Mouse (Mus musculus): Measurements from ENCODE around the gene Hoxd11. TPM values are rescaled to one million over a fixed set of nuclear protein-coding genes. Genes with fewer than 3 reads are reported as not detected.

Gene Hoxd11
- polyA plus RNA-seq, 1 experiment from 2014 or later, result 56.2 TPM

- Histone ChIP-seq H3K4me1 (ENCODE audit: control insufficient read depth, insufficient read depth, low read length) (peaks cover 13% of the 10 kb centered on the region), H3K4me3 (ENCODE audit: low read length) (peak overlapping the region; percentile 34), H3K27me3 (ENCODE audit: control insufficient read depth, insufficient read depth, low read length) (peaks cover 80% of the 10 kb centered on the region), H3K27ac (ENCODE audit: low read depth, low read length) (no peak overlapping the region), H3K4me2 (replicated peaks; ENCODE audit: low read depth, low read length) (peak overlapping the region; percentile 57), H3K9me3 (ENCODE audit: control insufficient read depth, low read length) (no peaks in the 10 kb centered on the region), H3K36me3 (ENCODE audit: control insufficient read depth, insufficient read depth, low read length) (no peaks in the 10 kb centered on the region), H3K9ac (ENCODE audit: low read depth, low read length) (no peak overlapping the region)
- peak; percentile 60; the same call in 1 of the 2 replicates for ATAC-seq (ENCODE audit: low FRiP score, low TSS enrichment)
- WGBS, result under 1% methylated on average over 37 of the region's 47 CpGs
Measured at GRCm38 (mm10) chr2:74655420-74655781, 24.0 kb upstream of the Hoxd11 start.

- Histone ChIP-seq H3K27ac (ENCODE audit: low read depth, low read length) (no peak overlapping the region), H3K4me3 (ENCODE audit: low read length) (peak overlapping the region; percentile 34), H3K27me3 (ENCODE audit: control insufficient read depth, insufficient read depth, low read length) (peaks cover 81% of the 10 kb centered on the region), H3K36me3 (ENCODE audit: control insufficient read depth, insufficient read depth, low read length) (no peaks in the 10 kb centered on the region), H3K9me3 (ENCODE audit: control insufficient read depth, low read length) (no peaks in the 10 kb centered on the region), H3K4me2 (replicated peaks; ENCODE audit: low read depth, low read length) (peak overlapping the region; percentile 57), H3K9ac (ENCODE audit: low read depth, low read length) (0 out of 2 replicates have a peak overlapping the region, but pooled peaks have one; percentile 7), H3K4me1 (ENCODE audit: control insufficient read depth, insufficient read depth, low read length) (peaks cover 13% of the 10 kb centered on the region)
- peak; percentile 56; the same call in 1 of the 2 replicates for ATAC-seq (ENCODE audit: low FRiP score, low TSS enrichment)
- WGBS, result under 1% methylated on average over 57 of the region's 69 CpGs
Measured at GRCm38 (mm10) chr2:74655821-74656631, 23.3 kb upstream of the Hoxd11 start.

- 2% methylated on average over 4 of the region's 4 CpGs for WGBS
- Histone ChIP-seq H3K4me3 (ENCODE audit: low read length) (no peak overlapping the region), H3K4me1 (ENCODE audit: control insufficient read depth, insufficient read depth, low read length) (peaks cover 13% of the 10 kb centered on the region), H3K27me3 (ENCODE audit: control insufficient read depth, insufficient read depth, low read length) (peaks cover 82% of the 10 kb centered on the region), H3K27ac (ENCODE audit: low read depth, low read length) (no peak overlapping the region), H3K4me2 (replicated peaks; ENCODE audit: low read depth, low read length) (no peak overlapping the region), H3K9me3 (ENCODE audit: control insufficient read depth, low read length) (no peaks in the 10 kb centered on the region), H3K9ac (ENCODE audit: low read depth, low read length) (no peak overlapping the region), H3K36me3 (ENCODE audit: control insufficient read depth, insufficient read depth, low read length) (no peaks in the 10 kb centered on the region)
- no peak for ATAC-seq (ENCODE audit: low FRiP score, low TSS enrichment)
Measured at GRCm38 (mm10) chr2:74656632-74657021, 22.7 kb upstream of the Hoxd11 start.

GRCm38 (mm10) chr2:74657251-74658023 is 21.9 kb upstream of the Hoxd11 start:
- peaks cover 82% of the 10 kb centered on the region for H3K27me3 ChIP-seq (ENCODE audit: control insufficient read depth, insufficient read depth, low read length)
- WGBS, result 2% methylated on average over 62 of the region's 62 CpGs
- no peaks in the 10 kb centered on the region for H3K36me3 ChIP-seq (ENCODE audit: control insufficient read depth, insufficient read depth, low read length)
- H3K4me3 ChIP-seq (ENCODE audit: low read length), result peak overlapping the region; percentile 17; the same call in 1 of the 2 replicates
- no peak overlapping the region for H3K27ac ChIP-seq (ENCODE audit: low read depth, low read length)
- 0 out of 2 replicates have a peak overlapping the region, but pooled peaks have one; percentile 1 for H3K4me2 ChIP-seq (replicated peaks; ENCODE audit: low read depth, low read length)
- H3K9me3 ChIP-seq (ENCODE audit: control insufficient read depth, low read length), result no peaks in the 10 kb centered on the region
- no peak overlapping the region for H3K9ac ChIP-seq (ENCODE audit: low read depth, low read length)
- peaks cover 13% of the 10 kb centered on the region for H3K4me1 ChIP-seq (ENCODE audit: control insufficient read depth, insufficient read depth, low read length)
- ATAC-seq (ENCODE audit: low FRiP score, low TSS enrichment), result no peak

- H3K4me3 ChIP-seq (ENCODE audit: low read length), result peak overlapping the region; percentile 17; the same call in 1 of the 2 replicates
- H3K27ac ChIP-seq (ENCODE audit: low read depth, low read length), result no peak overlapping the region
- H3K9ac ChIP-seq (ENCODE audit: low read depth, low read length), result no peak overlapping the region
- no peaks in the 10 kb centered on the region for H3K9me3 ChIP-seq (ENCODE audit: control insufficient read depth, low read length)
- H3K36me3 ChIP-seq (ENCODE audit: control insufficient read depth, insufficient read depth, low read length), result no peaks in the 10 kb centered on the region
- H3K27me3 ChIP-seq (ENCODE audit: control insufficient read depth, insufficient read depth, low read length), result peaks cover 86% of the 10 kb centered on the region
- peaks cover 13% of the 10 kb centered on the region for H3K4me1 ChIP-seq (ENCODE audit: control insufficient read depth, insufficient read depth, low read length)
- no peak overlapping the region for H3K4me2 ChIP-seq (replicated peaks; ENCODE audit: low read depth, low read length)
- no peak for ATAC-seq (ENCODE audit: low FRiP score, low TSS enrichment)
- WGBS, result 1% methylated on average over 15 of the region's 15 CpGs
Measured at GRCm38 (mm10) chr2:74658024-74658666, 21.2 kb upstream of the Hoxd11 start.

GRCm38 (mm10) chr2:74658667-74659371 is 20.5 kb upstream of the Hoxd11 start:
- Histone ChIP-seq H3K4me1 (ENCODE audit: control insufficient read depth, insufficient read depth, low read length) (peaks cover 15% of the 10 kb centered on the region), H3K36me3 (ENCODE audit: control insufficient read depth, insufficient read depth, low read length) (no peaks in the 10 kb centered on the region), H3K27ac (ENCODE audit: low read depth, low read length) (no peak overlapping the region), H3K9me3 (ENCODE audit: control insufficient read depth, low read length) (no peaks in the 10 kb centered on the region), H3K9ac (ENCODE audit: low read depth, low read length) (no peak overlapping the region), H3K4me3 (ENCODE audit: low read length) (no peak overlapping the region), H3K27me3 (ENCODE audit: control insufficient read depth, insufficient read depth, low read length) (peaks cover 90% of the 10 kb centered on the region), H3K4me2 (replicated peaks; ENCODE audit: low read depth, low read length) (no peak overlapping the region)
- ATAC-seq (ENCODE audit: low FRiP score, low TSS enrichment), result no peak
- WGBS, result under 1% methylated on average over 47 of the region's 47 CpGs

- Histone ChIP-seq H3K9me3 (ENCODE audit: control insufficient read depth, low read length) (no peaks in the 10 kb centered on the region), H3K9ac (ENCODE audit: low read depth, low read length) (no peak within 1 kb of the TSS), H3K4me3 (ENCODE audit: low read length) (no peak within 1 kb of the TSS), H3K27me3 (ENCODE audit: control insufficient read depth, insufficient read depth, low read length) (peaks cover 90% of the 10 kb centered on the region), H3K4me1 (ENCODE audit: control insufficient read depth, insufficient read depth, low read length) (peaks cover 15% of the 10 kb centered on the region), H3K36me3 (ENCODE audit: control insufficient read depth, insufficient read depth, low read length) (no peaks in the 10 kb centered on the region), H3K27ac (ENCODE audit: low read depth, low read length) (no peak within 1 kb of the TSS), H3K4me2 (replicated peaks; ENCODE audit: low read depth, low read length) (no peak within 1 kb of the TSS)
- ATAC-seq (ENCODE audit: low FRiP score, low TSS enrichment), result no peak
- WGBS, result 1% methylated on average over 28 of the region's 28 CpGs
Measured at GRCm38 (mm10) chr2:74659507-74660005, 19.8 kb upstream of the Hoxd11 start, which contains the start of gene Evx2. Gene Evx2 (minus strand): TSS chr2:74659557.

Measured in kidney, embryonic 14.5 days (tissue).